Mouse (Mus musculus) urinary bladder, postnatal 14 days (tissue): ENCODE measurements around the gene Gm49486.
"Not testable (repeated sequence)": the region's sequence is repeated elsewhere in the genome, so short reads cannot be mapped to it uniquely, and the experiment has no call there.

Source experiments
- DNase-seq: peaks from one replicate; pipeline ENCODE4 v3.0.0; 2021; ENCODE audit warnings: low spot score

Gm49486 gene

GRCm38 (mm10) chr15:79225780-79226179 lies 3.4 kb upstream of the Gm49486 start:
- DNase-seq, result not testable (repeated sequence)

GRCm38 (mm10) chr15:79235268-79235667 lies 6.1 kb downstream of the Gm49486 start:
- no peak for DNase-seq

- no peak for DNase-seq
These were observed 8.8 kb downstream of the Gm49486 start for GRCm38 (mm10) chr15:79238036-79238435.

GRCm38 (mm10) chr15:79242574-79243233 lies 13.5 kb downstream of the Gm49486 start:
- DNase-seq, result no peak

- peak; percentile 95 for DNase-seq
These were observed 14.2 kb downstream of the Gm49486 start for GRCm38 (mm10) chr15:79243234-79244042.

- no peak for DNase-seq
These were observed 15.1 kb downstream of the Gm49486 start for GRCm38 (mm10) chr15:79244071-79244893.

- no peak for DNase-seq
These were observed 16.1 kb downstream of the Gm49486 start for GRCm38 (mm10) chr15:79245321-79245720.

GRCm38 (mm10) chr15:79250236-79250635 lies 21.0 kb downstream of the Gm49486 start:
- no peak for DNase-seq

GRCm38 (mm10) chr15:79251168-79251567 lies 22.0 kb downstream of the Gm49486 start:
- no peak for DNase-seq

- DNase-seq, result peak; percentile 27
These were observed 22.7 kb downstream of the Gm49486 start for GRCm38 (mm10) chr15:79251781-79252491.

- DNase-seq, result no peak
These were observed 23.4 kb downstream of the Gm49486 start for GRCm38 (mm10) chr15:79252580-79252979.

- no peak for DNase-seq
These were observed 25.5 kb downstream of the Gm49486 start, which contains the start of gene Slc16a8 for GRCm38 (mm10) chr15:79254661-79255060. Gene Slc16a8, minus strand, starts transcription at chr15:79254761.

- DNase-seq, result no peak
These were observed 29.3 kb downstream of the Gm49486 start for GRCm38 (mm10) chr15:79258521-79258920.

GRCm38 (mm10) chr15:79261095-79261725 lies 32.0 kb downstream of the Gm49486 start:
- DNase-seq, result peak; percentile 36

- DNase-seq, result no peak
These were observed 32.6 kb downstream of the Gm49486 start for GRCm38 (mm10) chr15:79261757-79262156.

- no peak for DNase-seq
These were observed 33.2 kb downstream of the Gm49486 start for GRCm38 (mm10) chr15:79262375-79262774.

GRCm38 (mm10) chr15:79262786-79263309 lies 33.7 kb downstream of the Gm49486 start:
- no peak for DNase-seq

- no peak for DNase-seq
These were observed 34.5 kb downstream of the Gm49486 start for GRCm38 (mm10) chr15:79263726-79264125.

- no peak for DNase-seq
These were observed 36.2 kb downstream of the Gm49486 start for GRCm38 (mm10) chr15:79265384-79265783.

GRCm38 (mm10) chr15:79268521-79268920 lies 39.3 kb downstream of the Gm49486 start:
- DNase-seq, result no peak
